Mouse (Mus musculus): ENCODE measurements at regions not wholly inside any gene's neighbourhood (a gene's known extent, or its start where the extent isn't known, plus 50 kb on each side); places are given as distances from the start of the nearest gene placed in this dataset.

- DNase-seq (ENCODE audit: low spot score) = no peak
These were observed 130.7 kb upstream of the Cxxc4 start for GRCm38 (mm10) chr3:134105567-134105966.

- DNase-seq (ENCODE audit: low spot score) = no peak
These were observed 121.8 kb upstream of the Cxxc4 start for GRCm38 (mm10) chr3:134114501-134114900.

- no peak for DNase-seq (ENCODE audit: low spot score)
These were observed 121.3 kb upstream of the Cxxc4 start for GRCm38 (mm10) chr3:134115007-134115406.

GRCm38 (mm10) chr3:134118898-134119297 is 117.4 kb upstream of the Cxxc4 start:
- DNase-seq (ENCODE audit: low spot score) = no peak

- DNase-seq (ENCODE audit: low spot score) = no peak
These were observed 111.3 kb upstream of the Cxxc4 start for GRCm38 (mm10) chr3:134124982-134125381.

GRCm38 (mm10) chr3:134130412-134130811 is 105.9 kb upstream of the Cxxc4 start:
- no peak for DNase-seq (ENCODE audit: low spot score)

- no peak for DNase-seq (ENCODE audit: low spot score)
These were observed 91.0 kb upstream of the Cxxc4 start for GRCm38 (mm10) chr3:134145251-134145650.

GRCm38 (mm10) chr3:134145935-134146334 is 90.3 kb upstream of the Cxxc4 start:
- no peak for DNase-seq (ENCODE audit: low spot score)

GRCm38 (mm10) chr3:134146373-134147224 is 89.7 kb upstream of the Cxxc4 start:
- DNase-seq (ENCODE audit: low spot score) = no peak

- DNase-seq (ENCODE audit: low spot score) = no peak
These were observed 74.0 kb upstream of the Cxxc4 start for GRCm38 (mm10) chr3:134162288-134162687.

- no peak for DNase-seq (ENCODE audit: low spot score)
These were observed 66.4 kb upstream of the Cxxc4 start for GRCm38 (mm10) chr3:134169922-134170321.

GRCm38 (mm10) chr3:134172357-134172756 is 63.9 kb upstream of the Cxxc4 start:
- no peak for DNase-seq (ENCODE audit: low spot score)

- no peak for DNase-seq (ENCODE audit: low spot score)
These were observed 57.7 kb upstream of the Cxxc4 start for GRCm38 (mm10) chr3:134178491-134179054.

GRCm38 (mm10) chr3:134184042-134184441 is 52.2 kb upstream of the Cxxc4 start:
- DNase-seq (ENCODE audit: low spot score) = no peak

Measured in ovary, postnatal 10 days (tissue).